Mouse (Mus musculus): ENCODE results near the gene Ubxn2a. TPM values are rescaled to one million over a fixed set of nuclear protein-coding genes. Genes with fewer than 3 reads are reported as not detected.

The Ubxn2a gene
- 35.8 and 45.1 TPM in 2 replicates for polyA plus RNA-seq (2015; fragmentation: Nextera tagmentation; extraction: Ambion mirVana)

GRCm38 (mm10) chr12:4906951-4907906 is at the start of gene Ubxn2a:
Gene Ubxn2a (minus strand): TSS chr12:4907705.
- ATAC-seq (ENCODE audit: low read depth) (peak; percentile 93), DNase-seq (peak; percentile 91)
- Histone ChIP-seq H3K27ac (peak within 1 kb of the TSS; percentile 97), H3K9me3 (replicated peaks) (no peaks in the 10 kb centered on the region), H3K4me2 (peak within 1 kb of the TSS; percentile 82), H3K36me3 (peaks cover 17% of the 10 kb centered on the region), H3K27me3 (no peaks in the 10 kb centered on the region), H3K4me3 (replicated peaks) (peak within 1 kb of the TSS; percentile 89), H3K9ac (peak within 1 kb of the TSS; percentile 97), H3K4me1 (replicated peaks) (peaks cover 33% of the 10 kb centered on the region)
- WGBS (ENCODE audit: insufficient replicate concordance), result under 1% methylated on average over 121 of the region's 125 CpGs

- WGBS (ENCODE audit: insufficient replicate concordance), result 93% methylated on average over 4 of the region's 4 CpGs
- no peak overlapping the region for H3K4me2 ChIP-seq
- no peak overlapping the region for H3K27ac ChIP-seq
- no peak for ATAC-seq (ENCODE audit: low read depth)
- H3K4me1 ChIP-seq (replicated peaks), result no peaks in the 10 kb centered on the region
- no peaks in the 10 kb centered on the region for H3K9me3 ChIP-seq (replicated peaks)
- DNase-seq, result no peak
- H3K27me3 ChIP-seq, result no peaks in the 10 kb centered on the region
- peaks cover 64% of the 10 kb centered on the region for H3K36me3 ChIP-seq
- H3K9ac ChIP-seq, result no peak overlapping the region
- no peak overlapping the region for H3K4me3 ChIP-seq (replicated peaks)
Observed at GRCm38 (mm10) chr12:4953156-4953555, 45.7 kb upstream of the Ubxn2a start.

GRCm38 (mm10) chr12:4952272-4952671 is 44.8 kb upstream of the Ubxn2a start:
- WGBS (ENCODE audit: insufficient replicate concordance), result 90% methylated on average over 1 of the region's 1 CpGs
- ATAC-seq (ENCODE audit: low read depth), result no peak
- Histone ChIP-seq H3K9ac (no peak overlapping the region), H3K4me1 (replicated peaks) (no peaks in the 10 kb centered on the region), H3K4me3 (replicated peaks) (no peak overlapping the region), H3K27me3 (no peaks in the 10 kb centered on the region), H3K27ac (no peak overlapping the region), H3K4me2 (no peak overlapping the region), H3K9me3 (replicated peaks) (no peaks in the 10 kb centered on the region), H3K36me3 (peaks cover 67% of the 10 kb centered on the region)
- DNase-seq, result no peak

- Histone ChIP-seq H3K27me3 (no peaks in the 10 kb centered on the region), H3K36me3 (0 out of 2 replicates have a peak, but pooled peaks cover 7% of the 10 kb centered on the region), H3K4me1 (replicated peaks) (peaks cover 27% of the 10 kb centered on the region), H3K27ac (no peak overlapping the region), H3K9ac (no peak overlapping the region), H3K9me3 (replicated peaks) (no peaks in the 10 kb centered on the region), H3K4me2 (no peak overlapping the region), H3K4me3 (replicated peaks) (no peak overlapping the region)
- WGBS (ENCODE audit: insufficient replicate concordance), result 89% methylated on average over 3 of the region's 3 CpGs
- ATAC-seq (ENCODE audit: low read depth) (no peak), DNase-seq (no peak)
Observed at GRCm38 (mm10) chr12:4930820-4931548, 23.5 kb upstream of the Ubxn2a start.

GRCm38 (mm10) chr12:4928197-4928596 is 20.7 kb upstream of the Ubxn2a start:
- Histone ChIP-seq H3K27ac (no peak overlapping the region), H3K4me2 (no peak overlapping the region), H3K9ac (peak overlapping the region; percentile 6; the same call in 1 of the 2 replicates), H3K4me3 (replicated peaks) (no peak overlapping the region), H3K4me1 (replicated peaks) (peaks cover 29% of the 10 kb centered on the region), H3K27me3 (no peaks in the 10 kb centered on the region), H3K36me3 (peaks cover 10% of the 10 kb centered on the region; the same call in 1 of the 2 replicates), H3K9me3 (replicated peaks) (no peaks in the 10 kb centered on the region)
- DNase-seq (no peak), ATAC-seq (ENCODE audit: low read depth) (no peak)
- 94% methylated on average over 2 of the region's 2 CpGs for WGBS (ENCODE audit: insufficient replicate concordance)

- H3K4me2 ChIP-seq, result peak overlapping the region; percentile 75
- peak overlapping the region; percentile 93 for H3K27ac ChIP-seq
- WGBS (ENCODE audit: insufficient replicate concordance), result under 1% methylated on average over 48 of the region's 48 CpGs
- DNase-seq (peak; percentile 56), ATAC-seq (ENCODE audit: low read depth) (peak; percentile 34)
- peak overlapping the region; percentile 100 for H3K9ac ChIP-seq
- H3K27me3 ChIP-seq, result no peaks in the 10 kb centered on the region
- H3K4me1 ChIP-seq (replicated peaks), result peaks cover 36% of the 10 kb centered on the region
- H3K9me3 ChIP-seq (replicated peaks), result no peaks in the 10 kb centered on the region
- H3K4me3 ChIP-seq (replicated peaks), result peak overlapping the region; percentile 98
- H3K36me3 ChIP-seq, result no peaks in the 10 kb centered on the region
Observed at GRCm38 (mm10) chr12:4917805-4918591, 10.5 kb upstream of the Ubxn2a start.

GRCm38 (mm10) chr12:4916994-4917804 is 9.7 kb upstream of the Ubxn2a start, which contains the start of gene Atad2b:
Gene Atad2b (plus strand): TSS chr12:4917353.
- DNase-seq (peak; percentile 97), ATAC-seq (ENCODE audit: low read depth) (peak; percentile 97)
- H3K27me3 ChIP-seq, result no peaks in the 10 kb centered on the region
- under 1% methylated on average over 88 of the region's 89 CpGs for WGBS (ENCODE audit: insufficient replicate concordance)
- H3K4me3 ChIP-seq (replicated peaks), result peak within 1 kb of the TSS; percentile 98
- H3K4me2 ChIP-seq, result peak within 1 kb of the TSS; percentile 75
- no peaks in the 10 kb centered on the region for H3K36me3 ChIP-seq
- H3K9me3 ChIP-seq (replicated peaks), result no peaks in the 10 kb centered on the region
- peak within 1 kb of the TSS; percentile 93 for H3K27ac ChIP-seq
- H3K4me1 ChIP-seq (replicated peaks), result peaks cover 31% of the 10 kb centered on the region
- peak within 1 kb of the TSS; percentile 100 for H3K9ac ChIP-seq

- Histone ChIP-seq H3K4me1 (replicated peaks) (peaks cover 15% of the 10 kb centered on the region), H3K9ac (no peak overlapping the region)
- 77% methylated on average over 3 of the region's 3 CpGs for WGBS (ENCODE audit: insufficient replicate concordance)
Observed at GRCm38 (mm10) chr12:4914944-4915343, 7.4 kb upstream of the Ubxn2a start.

GRCm38 (mm10) chr12:4914441-4914840 is 6.9 kb upstream of the Ubxn2a start:
- WGBS (ENCODE audit: insufficient replicate concordance), result 73% methylated on average over 3 of the region's 3 CpGs
- Histone ChIP-seq H3K36me3 (no peaks in the 10 kb centered on the region), H3K4me3 (replicated peaks) (no peak overlapping the region), H3K4me2 (no peak overlapping the region), H3K27me3 (no peaks in the 10 kb centered on the region), H3K4me1 (replicated peaks) (peaks cover 10% of the 10 kb centered on the region), H3K27ac (no peak overlapping the region), H3K9me3 (replicated peaks) (no peaks in the 10 kb centered on the region), H3K9ac (no peak overlapping the region)
- DNase-seq (no peak), ATAC-seq (ENCODE audit: low read depth) (no peak)

More at GRCm38 (mm10) chr12:4914944-4915343, 7.4 kb upstream of the Ubxn2a start:
- Histone ChIP-seq H3K27ac (no peak overlapping the region), H3K4me2 (no peak overlapping the region), H3K27me3 (no peaks in the 10 kb centered on the region), H3K9me3 (replicated peaks) (no peaks in the 10 kb centered on the region), H3K36me3 (no peaks in the 10 kb centered on the region), H3K4me3 (replicated peaks) (no peak overlapping the region)
- DNase-seq (no peak), ATAC-seq (ENCODE audit: low read depth) (no peak)

- H3K4me1 ChIP-seq (replicated peaks), result peaks cover 13% of the 10 kb centered on the region
- no peaks in the 10 kb centered on the region for H3K36me3 ChIP-seq
- ATAC-seq (ENCODE audit: low read depth) (no peak), DNase-seq (no peak)
- no peak overlapping the region for H3K27ac ChIP-seq
- H3K9me3 ChIP-seq (replicated peaks), result no peaks in the 10 kb centered on the region
- H3K27me3 ChIP-seq, result no peaks in the 10 kb centered on the region
- no peak overlapping the region for H3K9ac ChIP-seq
- no peak overlapping the region for H3K4me2 ChIP-seq
- no peak overlapping the region for H3K4me3 ChIP-seq (replicated peaks)
- 54% methylated on average over 4 of the region's 4 CpGs for WGBS (ENCODE audit: insufficient replicate concordance)
Observed at GRCm38 (mm10) chr12:4911716-4912115, 4.2 kb upstream of the Ubxn2a start.
